Mouse (Mus musculus) limb, embryonic 12.5 days (tissue): ENCODE results near the gene Ces1f. TPM values are rescaled to one million over a fixed set of nuclear protein-coding genes. Genes with fewer than 3 reads are reported as not detected.

ENCODE experiments used
- polyA plus RNA-seq: library from polyadenylated mRNA; unstranded; fragments of >200 nt; fragmentation: Nextera tagmentation; extraction: Ambion mirVana; gene quantifications from 2 replicates; pipeline ENCODE4 v1.2.1, GENCODE M21; 2016

The Ces1f gene
- polyA plus RNA-seq, 1 experiment from 2014 or later, result not detected

Other genes with a start within 250 kb of the Ces1f start
- not detected in 2 replicates for gene Ces1a, start 231.6 kb downstream of the Ces1f start, polyA plus RNA-seq
- not detected in 2 replicates for gene Ces1b, start 199.7 kb downstream of the Ces1f start, polyA plus RNA-seq
- gene Ces1c, start 148.5 kb downstream of the Ces1f start, polyA plus RNA-seq, result not detected in 2 replicates
- 0.14 TPM in 1 of 2 replicates, not detected in the other for gene Ces1d, start 81.9 kb downstream of the Ces1f start, polyA plus RNA-seq
- gene Ces1e, start 50.1 kb downstream of the Ces1f start, polyA plus RNA-seq, result not detected in 2 replicates
- gene Ces1g, start 57.6 kb upstream of the Ces1f start, polyA plus RNA-seq, result not detected in 2 replicates
- gene Ces1h, start 100.0 kb upstream of the Ces1f start, polyA plus RNA-seq, result not detected in 2 replicates